Mouse (Mus musculus) c-Kit-negative CD71-positive TER-119-positive erythroid progenitor cells, embryonic 14.5 days (primary cell): ENCODE measurements around the gene Dync1i1.
"Not testable (repeated sequence)": the region's sequence is repeated elsewhere in the genome, so short reads cannot be mapped to it uniquely, and the experiment has no call there.

Experiments used
- DNase-seq: peaks from one replicate; pipeline ENCODE4 v3.0.0-alpha.2; 2013; ENCODE audit warnings: low read depth, low spot score

Dync1i1 gene

DNA sequence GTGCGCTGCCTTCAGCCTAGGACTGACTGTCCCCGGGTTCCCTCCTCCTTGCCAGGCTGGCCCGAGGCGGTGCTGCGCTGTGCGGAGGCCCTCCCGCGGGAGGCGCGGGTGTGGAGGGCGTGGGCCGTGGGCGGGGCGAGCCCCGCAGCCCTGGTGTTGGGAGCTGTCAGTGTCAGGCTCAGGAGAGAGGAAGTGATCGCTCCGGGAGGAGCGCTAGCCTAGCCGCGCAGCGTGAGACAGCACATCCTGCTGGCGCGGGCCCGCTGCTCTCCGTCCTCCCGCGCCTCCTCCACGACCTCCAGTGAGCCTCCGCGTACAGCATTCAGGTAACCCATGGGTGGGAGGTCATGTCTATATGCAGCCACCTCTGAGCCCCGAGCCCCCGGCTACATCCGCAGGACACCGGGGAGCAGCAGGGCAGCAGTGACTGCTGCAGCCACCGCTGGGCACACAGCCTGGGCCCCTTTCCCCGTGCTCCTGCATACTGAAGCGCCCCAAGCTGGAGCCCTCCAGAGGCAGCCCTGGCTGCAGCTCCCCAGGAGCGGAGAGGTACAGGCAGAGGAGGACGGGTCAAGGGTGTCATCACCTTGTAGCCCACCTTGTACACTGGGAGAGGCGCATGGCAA is at the start of gene Dync1i1:
Dync1i1 (plus strand) TSS at position 29 of the 626 bp plus-strand sequence.
- no peak for DNase-seq

DNA sequence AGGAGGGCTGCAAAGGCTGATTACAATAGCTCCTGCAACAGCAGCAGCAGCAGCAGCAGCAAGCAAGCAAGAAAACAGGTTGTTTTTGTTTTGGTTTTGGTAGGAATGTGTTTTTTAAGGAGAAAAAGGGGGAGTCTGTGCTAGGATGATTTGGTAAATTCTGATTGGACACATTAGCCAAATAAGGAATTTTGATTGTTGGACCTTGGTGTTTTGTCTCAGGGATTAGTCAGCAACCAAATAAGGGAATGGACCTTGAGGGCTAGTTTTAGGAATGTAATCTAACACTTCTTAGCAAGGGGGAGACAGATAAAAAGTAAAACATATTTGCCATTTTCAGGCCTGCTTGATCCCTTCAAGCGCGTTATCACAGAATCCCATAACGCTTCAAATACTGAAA is 45.7 kb upstream of the Dync1i1 start:
- DNase-seq, result no peak

DNA sequence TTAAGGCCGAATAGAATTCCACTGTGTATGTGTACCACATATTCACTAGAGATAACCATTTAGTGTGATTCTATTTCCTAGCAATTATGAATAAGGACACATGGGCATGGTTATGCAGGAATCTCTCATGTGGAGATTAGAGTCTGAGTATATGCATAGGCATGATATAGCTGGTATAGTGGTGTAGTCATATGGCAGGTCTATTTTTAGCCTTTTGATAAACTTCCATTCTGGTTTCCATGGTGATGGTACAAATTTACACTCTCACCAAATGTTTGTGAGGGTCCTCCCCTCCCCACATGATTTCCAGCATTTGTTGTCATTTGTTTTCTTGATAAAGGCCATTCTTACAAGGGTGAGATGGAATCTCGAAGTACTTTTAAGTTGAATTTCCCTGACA is 23.6 kb upstream of the Dync1i1 start:
- DNase-seq, result no peak

DNA sequence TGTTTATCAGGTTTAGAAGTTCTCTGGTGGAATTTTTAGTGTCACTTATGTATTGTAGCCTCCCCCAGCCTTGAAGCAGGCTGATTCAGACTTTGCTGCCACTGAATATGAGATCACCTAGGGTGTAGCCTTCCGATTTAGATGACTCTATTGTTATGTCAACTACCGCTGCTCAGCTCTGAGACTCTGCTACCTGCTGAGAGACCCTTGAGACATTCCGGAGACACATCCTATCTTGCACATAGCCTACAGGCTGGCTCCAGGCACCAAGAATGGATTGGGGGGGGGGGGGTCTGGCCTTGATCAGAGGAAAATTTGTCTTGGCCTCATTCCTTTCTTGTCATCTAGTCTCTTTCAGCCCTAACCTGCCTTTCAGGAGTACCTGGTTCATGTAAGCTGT is 17.5 kb upstream of the Dync1i1 start:
- not testable (repeated sequence) for DNase-seq

DNA sequence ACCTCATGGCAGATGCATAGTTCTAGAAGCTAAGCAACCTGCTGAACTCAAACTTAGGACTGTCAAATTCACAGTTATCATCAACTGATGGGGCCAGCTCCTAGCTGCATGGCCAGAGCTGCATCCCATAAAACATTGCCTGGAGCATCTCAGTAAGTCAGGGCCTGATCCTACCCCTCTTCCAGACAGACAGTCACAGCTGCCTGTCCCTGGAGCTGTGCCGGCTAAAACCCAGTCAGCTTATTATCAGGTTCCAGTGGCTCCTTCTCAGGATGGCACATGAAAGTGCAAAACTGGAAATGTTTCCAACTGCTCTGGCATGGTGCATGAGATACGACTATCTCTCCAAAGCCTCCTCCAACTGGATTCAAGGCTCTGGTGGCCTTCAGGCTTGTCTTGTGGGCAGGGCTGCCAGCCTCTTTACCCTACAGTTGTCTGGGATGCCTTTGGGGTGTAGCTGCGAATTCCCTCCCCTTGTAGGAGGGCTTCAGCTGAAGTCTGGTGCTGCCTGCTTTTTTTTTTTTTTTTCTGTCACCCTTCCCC is 15.3 kb upstream of the Dync1i1 start:
- DNase-seq, result no peak

DNA sequence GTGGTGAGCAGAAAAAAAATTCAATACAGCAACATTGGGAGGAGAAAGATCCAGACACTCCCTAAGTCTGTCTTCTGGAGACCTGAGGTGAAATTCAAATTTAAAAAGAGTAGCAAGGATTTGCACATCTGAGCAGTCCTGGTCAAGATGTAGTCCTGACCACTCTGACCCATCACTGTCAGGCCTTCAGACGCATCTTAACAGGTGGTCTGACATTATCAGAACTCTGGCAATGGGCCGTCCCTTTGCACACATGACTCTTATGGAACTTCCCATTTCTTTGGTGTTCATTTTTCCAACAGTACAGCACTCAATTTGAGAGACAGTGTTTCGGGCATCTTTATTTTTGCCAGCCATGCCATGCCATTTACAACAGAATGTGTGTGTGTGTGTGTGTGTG is 12.8 kb upstream of the Dync1i1 start:
- DNase-seq, result no peak

DNA sequence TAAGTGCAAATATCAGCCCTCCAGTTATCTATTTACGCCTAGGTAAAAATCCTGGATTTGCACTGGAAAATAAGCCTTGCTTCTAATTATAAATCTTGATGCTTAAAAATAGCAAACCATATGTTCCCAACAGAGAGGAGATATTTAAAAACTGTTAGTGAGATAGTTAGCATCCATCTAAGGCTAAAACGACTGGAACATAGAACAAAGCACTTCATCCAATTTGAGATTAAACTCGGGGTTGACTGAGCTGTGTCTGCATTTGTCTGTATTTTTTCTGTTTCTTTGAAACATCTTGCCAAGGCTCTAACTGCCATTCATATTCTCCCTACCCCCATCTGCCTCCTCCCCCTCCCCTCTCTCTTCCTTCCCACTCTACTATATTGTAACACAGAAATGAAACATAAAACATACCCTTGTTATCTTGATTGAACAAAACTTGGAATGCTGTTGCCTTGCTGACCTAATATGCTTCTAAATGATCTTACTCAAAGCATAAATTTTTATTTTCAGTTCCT is 10.3 kb upstream of the Dync1i1 start:
- DNase-seq, result no peak

DNA sequence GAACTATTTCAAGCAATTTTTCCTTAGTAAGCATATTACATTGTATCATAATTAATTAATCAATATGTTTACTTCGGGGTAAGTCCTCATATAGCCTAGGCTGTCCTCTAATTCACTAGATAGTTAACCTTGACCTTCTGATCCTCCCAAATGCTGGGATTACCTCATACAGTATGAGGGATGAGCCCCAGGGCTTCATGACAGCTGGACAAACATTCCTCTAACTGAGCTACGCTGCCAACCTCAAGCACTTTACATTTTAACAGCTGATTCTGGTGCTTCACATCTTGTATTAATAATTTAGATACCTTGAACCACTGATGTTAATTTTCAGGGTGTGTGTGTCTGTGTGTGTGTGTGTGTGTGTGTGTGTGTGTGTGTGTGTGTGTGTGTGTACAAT is 6.5 kb upstream of the Dync1i1 start:
- DNase-seq, result no peak

DNA sequence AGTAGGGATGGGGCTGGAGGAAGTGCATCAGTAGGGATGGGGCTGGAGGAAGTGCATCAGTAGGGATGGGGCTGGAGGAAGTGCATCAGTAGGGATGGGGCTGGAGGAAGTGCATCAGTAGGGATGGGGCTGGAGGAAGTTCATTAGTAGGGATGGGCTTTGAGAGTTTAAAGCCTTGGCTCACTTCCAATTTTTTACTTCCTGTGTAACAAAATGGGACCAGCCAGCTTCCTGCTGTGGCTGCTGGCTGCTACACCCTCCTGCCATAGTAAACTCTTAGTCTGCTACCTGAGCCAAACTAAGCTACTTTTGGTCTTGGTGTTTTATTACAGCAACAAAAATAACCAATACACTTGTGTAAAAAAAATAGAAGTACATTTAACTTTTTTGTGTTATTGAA is 4.7 kb upstream of the Dync1i1 start:
- not testable (repeated sequence) for DNase-seq

DNA sequence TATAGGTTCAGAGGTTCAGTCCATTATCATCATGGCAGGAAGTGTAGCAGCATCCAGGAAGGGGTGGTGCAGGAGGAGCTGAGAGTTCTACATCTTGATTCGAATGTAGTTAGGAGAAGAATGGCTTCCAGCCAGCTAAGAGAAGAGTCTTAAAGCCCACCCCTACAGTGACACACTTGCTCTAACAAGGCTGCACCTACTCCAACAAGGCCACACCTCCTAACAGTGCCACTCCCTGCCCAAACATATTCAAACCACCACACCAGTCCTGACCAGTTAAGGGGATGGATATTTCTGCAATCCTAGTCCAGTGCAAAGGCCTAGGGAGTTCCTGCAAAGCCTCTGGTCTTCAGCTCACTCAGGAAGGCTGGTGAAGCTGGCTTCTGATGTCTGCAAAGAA is 1.5 kb upstream of the Dync1i1 start:
- no peak for DNase-seq

DNA sequence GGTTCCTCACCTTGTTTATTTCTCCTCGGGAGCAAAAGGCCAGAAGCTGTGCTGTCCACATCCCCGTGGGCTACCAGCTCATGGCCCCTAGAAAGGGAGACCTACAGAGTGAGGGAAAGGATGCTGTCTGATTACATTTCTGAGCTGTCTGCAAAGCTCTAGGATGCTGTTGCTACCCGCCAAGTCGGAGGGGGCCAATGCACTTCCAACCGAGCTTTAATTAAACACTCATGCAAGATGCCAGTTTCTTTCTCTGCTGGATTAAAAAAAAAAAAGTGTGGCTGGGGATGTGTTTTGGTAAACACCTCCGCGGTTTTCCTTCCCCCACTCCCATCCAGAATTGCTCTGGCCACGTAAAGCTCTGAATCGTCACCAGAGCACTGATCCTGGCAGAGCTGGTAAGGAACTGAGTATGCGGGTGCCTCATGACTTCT is 815 bp downstream of the Dync1i1 start:
- no peak for DNase-seq

DNA sequence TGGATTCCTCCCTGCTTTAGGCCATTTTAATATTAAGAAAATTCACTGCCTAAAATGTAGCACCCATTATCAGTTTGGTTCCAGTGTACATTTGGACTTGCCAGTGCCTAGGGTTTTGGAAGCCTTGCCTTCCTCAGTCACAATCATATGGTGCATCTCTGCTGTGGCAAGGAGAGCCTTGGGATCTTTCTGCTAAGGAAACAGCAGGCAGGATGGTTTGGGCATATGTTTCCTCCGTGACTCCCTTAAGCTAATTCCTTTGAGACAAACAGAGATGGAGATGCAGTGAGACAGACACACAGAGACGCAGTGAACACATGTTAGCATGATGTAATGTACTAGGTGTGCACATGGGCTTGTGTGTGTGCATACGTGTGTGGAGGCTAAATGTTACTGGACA is 7.8 kb downstream of the Dync1i1 start:
- no peak for DNase-seq

DNA sequence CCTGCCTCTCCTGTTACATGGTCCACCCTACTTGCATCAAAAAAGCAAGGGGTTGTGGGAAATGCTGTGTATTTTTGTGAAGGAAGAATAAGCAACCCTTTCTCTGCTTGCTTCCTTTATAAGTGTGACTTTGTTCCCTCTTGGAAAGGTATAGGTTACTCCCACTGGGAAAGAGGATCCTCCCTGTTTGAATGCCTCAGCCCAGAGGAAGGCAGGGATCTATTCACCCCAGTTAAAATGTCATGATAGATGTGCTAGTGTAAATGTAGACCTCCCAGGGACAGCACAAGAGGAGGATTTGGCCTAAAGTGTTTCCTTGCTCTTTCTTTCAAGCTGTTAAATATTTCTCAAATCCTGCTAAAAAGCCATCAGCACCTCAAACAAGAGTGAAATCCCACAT is 9.0 kb downstream of the Dync1i1 start:
- no peak for DNase-seq

DNA sequence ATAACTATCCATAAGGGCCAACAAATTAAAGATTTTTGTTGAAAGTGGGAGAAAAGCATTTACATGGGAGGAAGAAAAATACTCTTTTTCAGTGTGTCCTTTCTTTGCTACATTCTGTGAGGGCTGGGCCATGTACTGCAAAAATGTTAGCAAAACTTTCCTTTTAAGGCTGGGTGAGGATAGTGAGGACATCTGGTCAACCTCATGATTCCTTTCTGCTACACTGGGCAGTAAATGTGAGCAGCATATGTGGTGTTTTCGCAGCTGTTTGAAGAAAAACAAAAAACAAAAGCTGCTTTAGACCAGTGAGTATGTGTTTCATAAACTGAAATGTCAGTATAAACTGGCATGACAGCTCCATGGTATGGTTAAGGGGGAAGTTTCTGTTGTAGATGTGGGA is 9.4 kb downstream of the Dync1i1 start:
- no peak for DNase-seq

DNA sequence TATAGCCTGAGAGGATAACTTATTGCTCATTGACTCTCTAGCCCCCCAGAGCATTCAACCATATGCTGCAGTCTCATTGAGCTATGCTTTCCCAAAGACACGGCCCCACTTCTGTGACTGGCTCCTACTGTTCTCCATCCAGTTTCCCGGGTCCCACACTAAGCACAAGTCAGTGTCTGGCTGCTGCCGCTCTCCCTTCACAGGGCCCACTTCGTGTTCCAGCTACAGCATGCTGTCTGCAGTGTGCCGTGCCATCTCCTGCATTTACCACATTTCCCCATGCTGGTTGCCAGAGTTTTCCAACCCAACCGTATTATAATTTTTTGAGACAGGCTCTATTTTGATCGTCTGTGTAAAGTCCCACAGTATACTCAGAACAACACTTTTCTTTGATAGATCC is 14.3 kb downstream of the Dync1i1 start:
- no peak for DNase-seq

DNA sequence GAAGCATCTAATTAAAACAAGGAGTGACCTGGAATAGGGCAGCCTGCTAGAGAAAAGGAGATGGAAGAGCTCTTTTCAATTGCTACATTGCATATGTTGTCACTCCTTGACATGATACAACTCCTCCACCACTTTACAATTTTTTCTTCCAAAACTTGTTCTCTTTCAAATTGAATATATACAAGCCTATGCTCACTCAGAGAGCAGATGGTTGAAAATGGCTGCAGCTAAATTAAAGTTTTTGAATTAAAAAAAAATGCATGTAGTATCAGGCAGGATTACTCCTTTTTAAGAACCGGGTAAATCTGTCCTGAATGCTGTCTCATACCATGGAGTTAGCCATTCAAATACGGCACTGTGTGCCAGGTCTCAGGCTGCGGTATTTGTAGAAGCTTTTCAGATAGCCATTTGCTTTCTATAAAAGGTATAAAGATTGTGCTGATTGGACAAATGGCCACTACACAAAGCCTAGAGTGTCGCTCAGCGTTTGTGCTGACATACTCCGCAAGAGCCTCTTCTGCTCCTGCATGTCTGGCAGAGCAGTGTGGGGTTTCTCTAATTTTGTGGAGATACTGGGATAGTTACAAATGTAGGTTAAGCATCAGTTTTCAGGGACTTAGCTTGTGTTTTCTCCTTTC is 16.1 kb downstream of the Dync1i1 start:
- no peak for DNase-seq

DNA sequence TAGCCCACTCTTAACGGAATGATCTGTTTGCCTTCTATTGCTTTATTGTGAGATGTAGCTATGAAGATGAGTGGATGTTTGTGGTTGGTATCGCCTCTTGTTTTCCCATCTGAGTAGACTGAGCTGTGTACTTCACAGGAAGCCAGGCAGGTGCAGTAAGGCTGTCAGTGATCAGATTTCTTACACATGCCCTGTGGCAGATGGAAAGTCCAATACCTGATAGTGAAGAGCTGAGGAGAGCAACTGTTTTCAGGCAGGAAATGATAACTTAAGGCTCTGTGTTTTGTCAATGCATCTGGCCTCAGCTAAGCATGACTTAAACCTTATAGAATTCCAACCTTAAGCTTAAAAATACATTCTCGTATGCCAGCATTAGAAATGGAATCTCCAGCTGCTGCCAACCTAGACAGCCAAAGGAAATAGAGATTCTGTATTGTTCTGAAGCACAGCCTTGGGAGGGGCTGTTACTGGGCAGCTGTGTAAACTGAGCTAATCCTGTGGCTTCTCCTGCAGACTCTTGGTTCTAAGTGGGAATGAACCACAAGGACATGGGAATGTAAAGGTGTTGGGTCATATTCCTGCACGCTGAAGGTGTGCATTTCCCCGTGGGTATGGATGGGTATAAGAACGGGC is 24.8 kb downstream of the Dync1i1 start:
- no peak for DNase-seq

DNA sequence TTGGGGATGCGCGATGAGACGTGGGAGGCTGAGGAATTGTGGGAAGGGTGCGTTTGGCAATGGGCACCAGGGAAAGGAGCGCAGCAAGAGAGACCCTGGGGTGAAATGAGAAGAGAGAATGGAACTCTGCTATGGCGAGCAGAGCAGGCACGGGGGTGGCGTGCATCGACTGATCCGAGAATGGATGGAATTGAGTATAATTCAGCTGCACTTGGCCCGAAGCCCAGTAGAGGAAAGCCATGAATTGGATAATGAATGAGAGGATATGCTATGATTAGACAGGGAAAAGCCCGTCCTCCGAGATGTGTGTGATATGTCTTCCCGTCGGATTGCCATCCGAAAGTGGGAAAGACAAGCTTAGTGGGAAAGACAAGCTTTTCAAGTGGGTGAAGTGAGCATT is 26.7 kb downstream of the Dync1i1 start:
- no peak for DNase-seq

DNA sequence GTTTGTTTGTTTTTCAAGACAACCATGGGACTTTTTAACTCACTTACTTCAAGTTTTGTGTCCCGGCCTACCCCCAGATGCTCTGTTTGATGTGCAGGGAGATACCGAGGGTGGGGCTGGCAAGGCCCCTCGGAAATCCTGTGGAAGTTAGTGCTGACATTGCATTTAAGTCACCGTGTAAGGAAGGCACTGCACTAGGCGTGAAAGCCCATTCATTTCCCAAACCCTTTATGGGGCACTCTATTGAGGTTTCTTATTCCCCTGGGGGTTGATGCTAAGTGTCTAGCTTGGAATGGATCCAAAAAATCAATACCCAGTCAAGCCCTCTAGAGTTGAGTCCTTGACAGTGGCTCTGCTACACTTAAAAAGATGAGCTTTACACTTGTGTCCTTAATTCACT is 27.2 kb downstream of the Dync1i1 start:
- DNase-seq, result no peak

DNA sequence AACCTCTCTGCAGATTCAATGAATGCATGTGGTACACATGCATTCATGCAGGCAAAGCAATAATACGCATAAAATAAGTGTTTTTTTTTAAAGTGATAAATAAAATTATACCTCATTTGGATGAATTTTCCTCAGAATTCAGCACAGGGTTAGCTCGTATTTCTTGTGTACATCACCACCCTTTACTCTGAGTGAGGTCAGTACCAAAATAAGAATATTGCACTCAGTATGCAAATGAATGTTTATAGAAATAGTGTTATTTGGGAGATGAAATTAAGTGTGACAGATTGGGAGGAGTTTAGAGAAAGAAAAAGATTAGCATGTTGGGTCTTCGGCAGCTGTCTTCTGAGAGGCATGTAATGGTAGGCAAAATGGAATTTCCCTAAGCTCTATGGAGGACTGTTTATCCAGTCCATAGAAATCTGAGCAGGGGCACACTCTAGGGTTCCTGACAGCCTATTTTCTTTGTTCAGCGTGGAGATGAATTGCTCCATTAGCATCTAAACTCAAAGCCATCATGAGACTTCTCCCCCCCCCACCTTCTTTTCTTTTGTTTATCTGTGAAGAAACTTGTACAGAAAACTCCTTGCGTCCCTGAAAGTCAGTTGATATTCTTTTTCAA is 31.2 kb downstream of the Dync1i1 start:
- no peak for DNase-seq

DNA sequence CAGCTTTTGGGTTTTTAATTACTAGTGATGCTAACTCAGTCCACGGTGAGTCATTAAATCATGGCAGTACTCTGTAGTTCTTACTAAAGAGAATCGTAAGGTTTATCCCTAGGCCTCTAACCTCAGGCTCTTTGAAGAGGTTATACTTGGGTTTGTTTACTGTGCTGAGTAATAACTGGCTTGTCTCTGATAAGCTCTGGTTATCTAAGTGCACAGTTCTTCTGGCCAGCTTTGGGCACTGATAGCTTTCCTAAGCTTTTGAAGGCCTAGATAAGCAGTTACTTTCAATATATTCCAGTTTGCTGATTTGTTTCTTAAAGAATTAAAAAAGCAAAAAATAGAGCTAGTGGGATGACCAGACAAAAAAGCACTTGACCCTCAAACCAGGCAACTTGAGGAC is 37.5 kb downstream of the Dync1i1 start:
- DNase-seq, result no peak

DNA sequence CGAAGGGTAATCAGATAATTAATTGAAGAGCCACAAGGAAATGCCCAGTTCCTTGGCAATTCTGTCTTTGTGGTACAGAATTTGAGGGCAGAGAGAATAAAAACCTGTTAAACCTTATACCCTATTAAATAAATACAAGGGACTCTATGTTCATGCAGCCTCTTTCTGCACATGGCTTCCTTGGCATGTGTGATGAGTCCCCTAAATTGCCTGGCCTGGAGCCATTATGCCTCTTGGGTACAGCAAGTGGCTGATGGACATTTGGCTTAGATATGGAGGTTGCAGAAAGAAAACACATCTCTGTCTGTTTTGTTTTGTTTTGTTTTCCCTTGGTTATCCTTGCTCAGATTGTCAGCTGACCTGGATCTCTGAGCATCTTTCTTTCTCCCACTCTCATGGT is 43.1 kb downstream of the Dync1i1 start:
- DNase-seq, result no peak
